Mouse (Mus musculus): ENCODE measurements around the gene Rfx8. TPM values are rescaled to one million over a fixed set of nuclear protein-coding genes. Genes with fewer than 3 reads are reported as not detected.

Rfx8 gene
- polyA plus RNA-seq, 1 experiment = 0.16 TPM

- Histone ChIP-seq H3K4me3 (no peak overlapping the region), H3ac (ENCODE audit: control insufficient read depth, insufficient read length) (no peak overlapping the region), H3K36me3 (ENCODE audit: control insufficient read depth, insufficient read depth) (no peaks in the 10 kb centered on the region), H3K79me2 (ENCODE audit: control insufficient read depth, insufficient read depth) (no peaks in the 10 kb centered on the region), H3K4me2 (ENCODE audit: low read depth) (no peak overlapping the region), H3K27me3 (ENCODE audit: control insufficient read depth, insufficient read depth, insufficient read length) (no peaks in the 10 kb centered on the region)
- TF ChIP-seq USF1 (IDR thresholded peaks at IDR 0.05; ENCODE audit: low read depth) (no peak), MYOG (IDR thresholded peaks at IDR 0.05; ENCODE audit: control insufficient read depth in 1 of 3, insufficient read depth in 1 of 3, insufficient read length in 2 of 3, low read depth in 2 of 3) (no peak), E2F4 (IDR thresholded peaks at IDR 0.05; ENCODE audit: insufficient read depth) (no peak), TCF12 (IDR thresholded peaks at IDR 0.05; ENCODE audit: insufficient read depth, poor library complexity, severe bottlenecking) (no peak), POLR2AphosphoS2 (IDR thresholded peaks at IDR 0.05; ENCODE audit: insufficient read length, low read depth) (no peak), SRF (IDR thresholded peaks at IDR 0.05; ENCODE audit: control insufficient read depth, insufficient read length, low read depth) (no peak), TCF3 (IDR thresholded peaks at IDR 0.05; ENCODE audit: insufficient read length, low read depth) (no peak), POLR2A (IDR thresholded peaks at IDR 0.05; ENCODE audit: insufficient read length, low read depth) (no peak), MAX (IDR thresholded peaks at IDR 0.05; ENCODE audit: low read depth) (no peak), REST (IDR thresholded peaks at IDR 0.05; ENCODE audit: insufficient read depth, insufficient read length) (no peak), MYOD1 (IDR thresholded peaks at IDR 0.05; ENCODE audit: control insufficient read depth in 1 of 3, insufficient read length in 2 of 3, low read depth in 2 of 3) (no peak), CEBPB (IDR thresholded peaks at IDR 0.05; ENCODE audit: insufficient read depth, poor library complexity, severe bottlenecking) (no peak)
Measured at GRCm38 (mm10) chr1:39731543-39731942, 10.7 kb upstream of the Rfx8 start.

- TF ChIP-seq MAX (IDR thresholded peaks at IDR 0.05; ENCODE audit: low read depth) (no peak), USF1 (IDR thresholded peaks at IDR 0.05; ENCODE audit: low read depth) (no peak), REST (IDR thresholded peaks at IDR 0.05; ENCODE audit: insufficient read depth, insufficient read length) (no peak), MYOD1 (IDR thresholded peaks at IDR 0.05; ENCODE audit: control insufficient read depth in 1 of 3, insufficient read length in 2 of 3, low read depth in 2 of 3) (no peak), TCF3 (IDR thresholded peaks at IDR 0.05; ENCODE audit: insufficient read length, low read depth) (no peak), CEBPB (IDR thresholded peaks at IDR 0.05; ENCODE audit: insufficient read depth, poor library complexity, severe bottlenecking) (no peak), SRF (IDR thresholded peaks at IDR 0.05; ENCODE audit: control insufficient read depth, insufficient read length, low read depth) (no peak), MYOG (IDR thresholded peaks at IDR 0.05; ENCODE audit: control insufficient read depth in 1 of 3, insufficient read depth in 1 of 3, insufficient read length in 2 of 3, low read depth in 2 of 3) (no peak), E2F4 (IDR thresholded peaks at IDR 0.05; ENCODE audit: insufficient read depth) (no peak), POLR2AphosphoS2 (IDR thresholded peaks at IDR 0.05; ENCODE audit: insufficient read length, low read depth) (no peak)
- H3K4me2 ChIP-seq (ENCODE audit: low read depth) = no peak overlapping the region
Measured at GRCm38 (mm10) chr1:39730868-39731267, 10.1 kb upstream of the Rfx8 start.

GRCm38 (mm10) chr1:39729919-39730318 lies 9.1 kb upstream of the Rfx8 start:
- H3K27me3 ChIP-seq (ENCODE audit: control insufficient read depth, insufficient read depth, insufficient read length) = no peaks in the 10 kb centered on the region
- no peak for TF ChIP-seq POLR2AphosphoS2 (IDR thresholded peaks at IDR 0.05; ENCODE audit: insufficient read length, low read depth)
- no peak for TF ChIP-seq MYOG (IDR thresholded peaks at IDR 0.05; ENCODE audit: control insufficient read depth in 1 of 3, insufficient read depth in 1 of 3, insufficient read length in 2 of 3, low read depth in 2 of 3)
- no peak for TF ChIP-seq SRF (IDR thresholded peaks at IDR 0.05; ENCODE audit: control insufficient read depth, insufficient read length, low read depth)
- TF ChIP-seq USF1 (IDR thresholded peaks at IDR 0.05; ENCODE audit: low read depth) = no peak
- TF ChIP-seq MYOD1 (IDR thresholded peaks at IDR 0.05; ENCODE audit: control insufficient read depth in 1 of 3, insufficient read length in 2 of 3, low read depth in 2 of 3) = no peak
- TF ChIP-seq CEBPB (IDR thresholded peaks at IDR 0.05; ENCODE audit: insufficient read depth, poor library complexity, severe bottlenecking) = no peak
- no peak for TF ChIP-seq E2F4 (IDR thresholded peaks at IDR 0.05; ENCODE audit: insufficient read depth)
- TF ChIP-seq POLR2A (IDR thresholded peaks at IDR 0.05; ENCODE audit: insufficient read length, low read depth) = no peak
- no peak for TF ChIP-seq TCF12 (IDR thresholded peaks at IDR 0.05; ENCODE audit: insufficient read depth, poor library complexity, severe bottlenecking)
- TF ChIP-seq TCF3 (IDR thresholded peaks at IDR 0.05; ENCODE audit: insufficient read length, low read depth) = no peak
- no peak for TF ChIP-seq REST (IDR thresholded peaks at IDR 0.05; ENCODE audit: insufficient read depth, insufficient read length)
- no peak for TF ChIP-seq MAX (IDR thresholded peaks at IDR 0.05; ENCODE audit: low read depth)
- H3K79me2 ChIP-seq (ENCODE audit: control insufficient read depth, insufficient read depth) = no peaks in the 10 kb centered on the region
- no peak overlapping the region for H3K4me2 ChIP-seq (ENCODE audit: low read depth)
- H3K4me3 ChIP-seq = no peak overlapping the region
- H3K36me3 ChIP-seq (ENCODE audit: control insufficient read depth, insufficient read depth) = no peaks in the 10 kb centered on the region
- H3ac ChIP-seq (ENCODE audit: control insufficient read depth, insufficient read length) = no peak overlapping the region

More at GRCm38 (mm10) chr1:39730868-39731267, 10.1 kb upstream of the Rfx8 start:
- H3K27me3 ChIP-seq (ENCODE audit: control insufficient read depth, insufficient read depth, insufficient read length) = no peaks in the 10 kb centered on the region
- no peak overlapping the region for H3K4me3 ChIP-seq
- H3K79me2 ChIP-seq (ENCODE audit: control insufficient read depth, insufficient read depth) = no peaks in the 10 kb centered on the region
- no peaks in the 10 kb centered on the region for H3K36me3 ChIP-seq (ENCODE audit: control insufficient read depth, insufficient read depth)
- no peak overlapping the region for H3ac ChIP-seq (ENCODE audit: control insufficient read depth, insufficient read length)

DNA sequence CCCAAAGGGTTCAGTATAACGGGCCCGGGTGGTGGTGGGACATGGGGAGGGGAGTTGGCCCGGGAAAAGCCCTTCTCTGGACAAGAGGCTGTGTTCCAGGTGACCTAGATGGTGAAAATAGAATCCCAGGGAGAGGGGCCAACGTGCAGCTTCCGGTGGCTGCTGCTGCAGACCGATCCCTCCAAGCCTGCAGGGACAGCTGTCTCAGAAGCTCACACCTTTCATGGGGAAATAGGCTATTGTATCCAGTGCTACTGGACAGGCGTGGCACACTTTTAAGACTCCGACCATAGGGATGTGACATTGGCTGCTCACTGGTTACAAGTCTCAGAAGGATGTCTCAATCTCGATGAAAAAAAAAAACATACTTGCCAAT lies 542 bp upstream of the Rfx8 start:
- no peak overlapping the region for H3K4me2 ChIP-seq (ENCODE audit: low read depth)
- H3K27me3 ChIP-seq (ENCODE audit: control insufficient read depth, insufficient read depth, insufficient read length) = no peaks in the 10 kb centered on the region
- H3ac ChIP-seq (ENCODE audit: control insufficient read depth, insufficient read length) = no peak overlapping the region
- no peaks in the 10 kb centered on the region for H3K79me2 ChIP-seq (ENCODE audit: control insufficient read depth, insufficient read depth)
- no peak for TF ChIP-seq POLR2AphosphoS2 (IDR thresholded peaks at IDR 0.05; ENCODE audit: insufficient read length, low read depth)
- no peak overlapping the region for H3K4me3 ChIP-seq
- H3K36me3 ChIP-seq (ENCODE audit: control insufficient read depth, insufficient read depth) = no peaks in the 10 kb centered on the region

DNA sequence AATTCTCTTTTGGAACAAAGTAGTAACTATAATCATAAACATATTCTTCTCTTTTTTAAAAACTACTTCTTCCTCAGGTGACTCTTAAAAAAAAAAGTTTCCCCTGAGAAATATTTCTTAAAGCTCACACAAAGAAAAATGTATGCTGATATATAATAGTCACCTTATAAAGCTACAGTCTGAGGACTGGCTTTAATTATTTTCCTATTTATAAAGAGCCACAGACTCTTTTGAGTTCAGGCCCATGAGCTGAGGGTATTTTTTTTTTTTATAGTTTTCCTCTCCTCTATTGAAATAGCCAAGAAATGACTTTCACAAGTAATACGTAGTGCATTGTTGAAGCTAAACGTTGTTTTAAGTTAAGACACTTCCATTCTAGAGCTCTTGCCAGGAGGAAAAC lies 611 bp downstream of the Rfx8 start:
- H3K4me2 ChIP-seq (ENCODE audit: low read depth) = no peak overlapping the region
- TF ChIP-seq POLR2AphosphoS2 (IDR thresholded peaks at IDR 0.05; ENCODE audit: insufficient read length, low read depth) = no peak
- TF ChIP-seq E2F4 (IDR thresholded peaks at IDR 0.05; ENCODE audit: insufficient read depth) = no peak
- no peak for TF ChIP-seq USF1 (IDR thresholded peaks at IDR 0.05; ENCODE audit: low read depth)
- no peak for TF ChIP-seq REST (IDR thresholded peaks at IDR 0.05; ENCODE audit: insufficient read depth, insufficient read length)
- no peak for TF ChIP-seq SRF (IDR thresholded peaks at IDR 0.05; ENCODE audit: control insufficient read depth, insufficient read length, low read depth)
- no peak for TF ChIP-seq TCF3 (IDR thresholded peaks at IDR 0.05; ENCODE audit: insufficient read length, low read depth)
- TF ChIP-seq CEBPB (IDR thresholded peaks at IDR 0.05; ENCODE audit: insufficient read depth, poor library complexity, severe bottlenecking) = no peak
- TF ChIP-seq POLR2A (IDR thresholded peaks at IDR 0.05; ENCODE audit: insufficient read length, low read depth) = no peak
- no peak overlapping the region for H3K4me3 ChIP-seq
- no peaks in the 10 kb centered on the region for H3K36me3 ChIP-seq (ENCODE audit: control insufficient read depth, insufficient read depth)
- no peaks in the 10 kb centered on the region for H3K79me2 ChIP-seq (ENCODE audit: control insufficient read depth, insufficient read depth)
- no peaks in the 10 kb centered on the region for H3K27me3 ChIP-seq (ENCODE audit: control insufficient read depth, insufficient read depth, insufficient read length)
- no peak overlapping the region for H3ac ChIP-seq (ENCODE audit: control insufficient read depth, insufficient read length)
